Comparison of ENCODE assay signal across 11 mouse cellular contexts in genomic region chr7:31084140-31084539, GRCm38 (mm10). TPM values are rescaled to one million over a fixed set of nuclear protein-coding genes. Genes with fewer than 3 reads are reported as not detected.
DNase-seq lines count a peak whose midpoint lies in the region; ATAC-seq and TF ChIP-seq lines count a peak whose summit lies in the region.
"Had no signal": no experiment of that assay in that cellular context is flagged by ENCODE, and none has a peak within 500 bp of the region (broad histone marks: within the 10 kb centered on the region; RNA-seq: fewer than 3 reads in every experiment).

No protein-coding gene starts in this region.

- no peaks in the 10 kb centered on the region for H3K9me3 ChIP-seq in forebrain, embryonic 10.5 days
- H3K9me3 ChIP-seq in forebrain, embryonic 12.5 days = no peaks in the 10 kb centered on the region
- H3K9me3 ChIP-seq in limb, embryonic 14.5 days (ENCODE audit: control insufficient read depth, low read length) = no peaks in the 10 kb centered on the region

- H3K4me1 ChIP-seq in forebrain, embryonic 10.5 days = peaks cover 34% of the 10 kb centered on the region
- H3K4me1 ChIP-seq in forebrain, embryonic 12.5 days = peaks cover 15% of the 10 kb centered on the region
- H3K4me1 ChIP-seq in brown adipose tissue, adult 24 weeks (ENCODE audit: control insufficient read depth, insufficient read depth, insufficient read length, low read length) = peaks cover 17% of the 10 kb centered on the region
- peaks cover 2% of the 10 kb centered on the region; the same call in 1 of the 2 replicates for H3K4me1 ChIP-seq in limb, embryonic 14.5 days (ENCODE audit: control insufficient read depth, insufficient read depth, low read length)

- no peak for TF ChIP-seq POLR2A in limb, embryonic 14.5 days (IDR thresholded peaks at IDR 0.05; ENCODE audit: borderline replicate concordance, extremely low read depth, insufficient read depth, insufficient read length)

- WGBS in forebrain, embryonic 10.5 days = 68% methylated on average over 9 of the region's 9 CpGs
- 68% methylated on average over 9 of the region's 9 CpGs for WGBS in forebrain, embryonic 12.5 days
- 42% methylated on average over 9 of the region's 9 CpGs for WGBS in limb, embryonic 14.5 days

- H3K27ac ChIP-seq in forebrain, embryonic 10.5 days = peak overlapping the region; percentile 76; the same call in 1 of the 2 replicates
- no peak overlapping the region for H3K27ac ChIP-seq in forebrain, embryonic 12.5 days
- H3K27ac ChIP-seq in brown adipose tissue, adult 24 weeks (replicated peaks; ENCODE audit: low read depth, low read length) = peak overlapping the region; percentile 81
- peak overlapping the region; percentile 27; the same call in 1 of the 2 replicates for H3K27ac ChIP-seq in limb, embryonic 14.5 days (replicated peaks; ENCODE audit: low read depth, low read length)
- H3K27ac ChIP-seq: liver, embryonic 14.5 days had no signal

- H3K36me3 ChIP-seq in forebrain, embryonic 10.5 days (replicated peaks) = no peaks in the 10 kb centered on the region
- no peaks in the 10 kb centered on the region for H3K36me3 ChIP-seq in forebrain, embryonic 12.5 days (replicated peaks)
- no peaks in the 10 kb centered on the region for H3K36me3 ChIP-seq in limb, embryonic 14.5 days (ENCODE audit: control insufficient read depth, insufficient read depth, low read length)

- no peak overlapping the region for H3K9ac ChIP-seq in forebrain, embryonic 12.5 days
- H3K9ac ChIP-seq in limb, embryonic 14.5 days (ENCODE audit: low read depth, low read length, severe bottlenecking) = no peak overlapping the region
- H3K9ac ChIP-seq: liver, embryonic 14.5 days had no signal

- H3K4me2 ChIP-seq in forebrain, embryonic 12.5 days = no peak overlapping the region
- no peak overlapping the region for H3K4me2 ChIP-seq in limb, embryonic 14.5 days (replicated peaks; ENCODE audit: low read depth, low read length, severe bottlenecking)

- H3K27me3 ChIP-seq in forebrain, embryonic 10.5 days (ENCODE audit: poor library complexity, severe bottlenecking) = no peaks in the 10 kb centered on the region
- 0 out of 2 replicates have a peak, but pooled peaks cover 4% of the 10 kb centered on the region for H3K27me3 ChIP-seq in forebrain, embryonic 12.5 days
- no peaks in the 10 kb centered on the region for H3K27me3 ChIP-seq in limb, embryonic 14.5 days (ENCODE audit: control insufficient read depth, insufficient read depth, low read length)

- ATAC-seq in forebrain, embryonic 12.5 days (ENCODE audit: low FRiP score) = no peak
- ATAC-seq in limb, embryonic 14.5 days (ENCODE audit: low FRiP score, low read depth) = no peak
- ATAC-seq: midbrain, embryonic 16.5 days had no signal

- no peak for DNase-seq in forebrain, embryonic 10.5 days (ENCODE audit: extremely low spot score, low spot score)
- peak; percentile 45 for DNase-seq in kidney, postnatal 10 days
- no peak for DNase-seq in kidney, postnatal 36 days
- no peak for DNase-seq in limb, embryonic 14.5 days (ENCODE audit: low spot score)
- no peak for DNase-seq in cerebellum, adult 11 months
- no peak for DNase-seq in thymus, postnatal 25 days
- DNase-seq: thymus, adult 2 months had no signal

- no peak overlapping the region for H3K4me3 ChIP-seq in forebrain, embryonic 10.5 days
- no peak overlapping the region for H3K4me3 ChIP-seq in forebrain, embryonic 12.5 days (replicated peaks)
- H3K4me3 ChIP-seq in brown adipose tissue, adult 24 weeks (ENCODE audit: insufficient read depth, low read depth, low read length) = no peak overlapping the region
- no peak overlapping the region for H3K4me3 ChIP-seq in limb, embryonic 14.5 days (replicated peaks; ENCODE audit: low read length)

RNA-seq across cellular contexts. Expression of gene Fxyd3, which starts 7.6 kb away (rescaled TPM):
- 1.9 and 2.8 TPM in 2 replicates for polyA plus RNA-seq in forebrain, embryonic 10.5 days (2016; fragmentation: Nextera tagmentation; extraction: Ambion mirVana)
- 1.1 and 1.3 TPM in 2 replicates for polyA plus RNA-seq in forebrain, embryonic 12.5 days (2016; fragmentation: Nextera tagmentation; extraction: Ambion mirVana)
- polyA plus RNA-seq in brown adipose tissue, adult 24 weeks (2012; ENCODE audit: insufficient read depth, insufficient read length, missing spikeins) = not detected in 2 replicates
- 39.8 and 45.9 TPM in 2 replicates for polyA plus RNA-seq in limb, embryonic 14.5 days (2012; rRNA removed)
- 68.9 and 79.5 TPM in 2 replicates for polyA plus RNA-seq in limb, embryonic 14.5 days (2014; fragmentation: Nextera tagmentation; extraction: Ambion mirVana)
- polyA plus RNA-seq: midbrain, embryonic 16.5 days had no signal

RNA-seq across cellular contexts. Expression of gene Lgi4, which starts 25.0 kb away (rescaled TPM):
- 0.58 and 0.68 TPM in 2 replicates for polyA plus RNA-seq in forebrain, embryonic 10.5 days (2016; fragmentation: Nextera tagmentation; extraction: Ambion mirVana)
- 0.29 and 0.37 TPM in 2 replicates for polyA plus RNA-seq in forebrain, embryonic 12.5 days (2016; fragmentation: Nextera tagmentation; extraction: Ambion mirVana)
- 3.0 and 3.2 TPM in 2 replicates for polyA plus RNA-seq in brown adipose tissue, adult 24 weeks (2012; ENCODE audit: insufficient read depth, insufficient read length, missing spikeins)
- polyA plus RNA-seq in limb, embryonic 14.5 days (2012; rRNA removed) = 2.0 and 2.8 TPM in 2 replicates
- polyA plus RNA-seq in limb, embryonic 14.5 days (2014; fragmentation: Nextera tagmentation; extraction: Ambion mirVana) = 0.39 and 1.1 TPM in 2 replicates

RNA-seq across cellular contexts. Expression of gene Fxyd1, which starts 27.1 kb away (rescaled TPM):
- polyA plus RNA-seq in forebrain, embryonic 10.5 days (2016; fragmentation: Nextera tagmentation; extraction: Ambion mirVana) = 2.2 and 2.5 TPM in 2 replicates
- 4.0 and 6.5 TPM in 2 replicates for polyA plus RNA-seq in forebrain, embryonic 12.5 days (2016; fragmentation: Nextera tagmentation; extraction: Ambion mirVana)
- 346 TPM in 2 replicates for polyA plus RNA-seq in brown adipose tissue, adult 24 weeks (2012; ENCODE audit: insufficient read depth, insufficient read length, missing spikeins)
- 92.6 and 103 TPM in 2 replicates for polyA plus RNA-seq in limb, embryonic 14.5 days (2012; rRNA removed)
- 95.6 and 101 TPM in 2 replicates for polyA plus RNA-seq in limb, embryonic 14.5 days (2014; fragmentation: Nextera tagmentation; extraction: Ambion mirVana)

RNA-seq across cellular contexts. Expression of gene Hpn, which starts 30.9 kb away (rescaled TPM):
- polyA plus RNA-seq in forebrain, embryonic 10.5 days (2016; fragmentation: Nextera tagmentation; extraction: Ambion mirVana) = 1.4 and 1.9 TPM in 2 replicates
- polyA plus RNA-seq in forebrain, embryonic 12.5 days (2016; fragmentation: Nextera tagmentation; extraction: Ambion mirVana) = 0.49 and 0.67 TPM in 2 replicates
- polyA plus RNA-seq in brown adipose tissue, adult 24 weeks (2012; ENCODE audit: insufficient read depth, insufficient read length, missing spikeins) = not detected in 2 replicates
- 5.5 and 6.6 TPM in 2 replicates for polyA plus RNA-seq in limb, embryonic 14.5 days (2012; rRNA removed)
- 2.5 and 3.1 TPM in 2 replicates for polyA plus RNA-seq in limb, embryonic 14.5 days (2014; fragmentation: Nextera tagmentation; extraction: Ambion mirVana)

RNA-seq across cellular contexts. Expression of gene Fxyd7, which starts 32.9 kb away (rescaled TPM):
- polyA plus RNA-seq in forebrain, embryonic 10.5 days (2016; fragmentation: Nextera tagmentation; extraction: Ambion mirVana) = 0.36 and 1.1 TPM in 2 replicates
- polyA plus RNA-seq in forebrain, embryonic 12.5 days (2016; fragmentation: Nextera tagmentation; extraction: Ambion mirVana) = 10.5 and 14.3 TPM in 2 replicates
- polyA plus RNA-seq in brown adipose tissue, adult 24 weeks (2012; ENCODE audit: insufficient read depth, insufficient read length, missing spikeins) = 1.9 and 2.3 TPM in 2 replicates
- polyA plus RNA-seq in limb, embryonic 14.5 days (2012; rRNA removed) = 14.9 and 19.3 TPM in 2 replicates
- polyA plus RNA-seq in limb, embryonic 14.5 days (2014; fragmentation: Nextera tagmentation; extraction: Ambion mirVana) = 15.3 and 16.2 TPM in 2 replicates

Comparison
In these comparisons a context has a peak if more than half of its experiments do, and no peak if none do; other contexts are left out.
1. RNA of gene Fxyd3, which starts 7.6 kb away (polyA plus RNA-seq): 39.8 to 79.5 TPM in limb, embryonic 14.5 days; 1.9 to 2.8 TPM in forebrain, embryonic 10.5 days, not detected in brown adipose tissue, adult 24 weeks and 1.1 to 1.3 TPM in forebrain, embryonic 12.5 days; every median in the first group is over 10 times any median in the second.
2. RNA of gene Fxyd1, which starts 27.1 kb away (polyA plus RNA-seq): 346 TPM in brown adipose tissue, adult 24 weeks and 92.6 to 103 TPM in limb, embryonic 14.5 days; 4.0 to 6.5 TPM in forebrain, embryonic 12.5 days and 2.2 to 2.5 TPM in forebrain, embryonic 10.5 days; every median in the first group is over 10 times any median in the second.